Mouse (Mus musculus) hindbrain, embryonic 10.5 days (tissue): ENCODE measurements around the gene Klhl40. TPM values are rescaled to one million over a fixed set of nuclear protein-coding genes. Genes with fewer than 3 reads are reported as not detected.

Source experiments
- polyA plus RNA-seq: library from polyadenylated mRNA; unstranded; fragments of >200 nt; fragmentation: Nextera tagmentation; extraction: Ambion mirVana; gene quantifications from 2 replicates; pipeline ENCODE4 v1.2.1, GENCODE M21; 2016

Klhl40 gene
- polyA plus RNA-seq, 1 experiment from 2014 or later = 0.16 TPM

Other genes with a start within 250 kb of the Klhl40 start
- gene Lyzl4, start 135.5 kb upstream of the Klhl40 start, polyA plus RNA-seq = not detected in 2 replicates
- gene Vipr1, start 134.9 kb upstream of the Klhl40 start, polyA plus RNA-seq = 0.41 and 0.43 TPM in 2 replicates
- gene Sec22c, start 72.1 kb upstream of the Klhl40 start, polyA plus RNA-seq = 17.8 and 18.2 TPM in 2 replicates
- 103 and 112 TPM in 2 replicates for gene Ss18l2, start 67.3 kb upstream of the Klhl40 start, polyA plus RNA-seq
- 45.9 and 57.6 TPM in 2 replicates for gene Nktr, start 58.4 kb upstream of the Klhl40 start, polyA plus RNA-seq
- gene Zfp651, start 18.3 kb upstream of the Klhl40 start, polyA plus RNA-seq = 5.5 and 8.4 TPM in 2 replicates
- gene Hhatl, start 14.9 kb downstream of the Klhl40 start, polyA plus RNA-seq = not detected in 2 replicates
- gene Ccdc13, start 61.9 kb downstream of the Klhl40 start, polyA plus RNA-seq = 2.6 and 2.7 TPM in 2 replicates
- gene Higd1a, start 80.8 kb downstream of the Klhl40 start, polyA plus RNA-seq = 201 and 236 TPM in 2 replicates
- 0.51 and 0.89 TPM in 2 replicates for gene Ackr2, start 120.7 kb downstream of the Klhl40 start, polyA plus RNA-seq
- gene Cyp8b1, start 138.7 kb downstream of the Klhl40 start, polyA plus RNA-seq = not detected in 2 replicates
- gene Fam198a, start 173.4 kb downstream of the Klhl40 start, polyA plus RNA-seq = 0.52 and 0.70 TPM in 2 replicates
- 14.7 and 16.3 TPM in 2 replicates for gene Pomgnt2, start 219.5 kb downstream of the Klhl40 start, polyA plus RNA-seq